Mouse (Mus musculus): ENCODE results near the gene Sirt2.

DNA sequence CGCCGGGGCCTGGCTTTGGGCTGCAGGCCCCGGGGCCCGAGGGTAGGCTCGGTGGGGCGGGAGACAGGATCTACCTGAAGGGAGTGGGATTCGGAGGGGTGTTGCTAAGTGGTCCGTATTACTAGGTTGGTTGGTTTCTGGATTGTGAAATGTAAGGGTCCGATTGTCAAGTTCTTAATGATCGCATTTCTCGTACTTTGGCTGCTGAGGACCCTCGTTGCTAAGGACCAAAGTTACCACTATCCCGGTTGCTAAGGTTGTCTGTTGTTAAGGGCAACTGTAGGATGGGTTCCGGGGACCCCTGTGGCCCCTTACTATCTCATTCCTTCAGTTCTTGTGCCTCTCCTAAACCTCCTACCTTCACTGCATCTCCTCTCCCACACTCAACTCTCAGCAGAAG, 375 bp downstream of the Sirt2 start:
- TF ChIP-seq CTCF (IDR thresholded peaks at IDR 0.05; ENCODE audit: borderline replicate concordance, insufficient read depth, low read length) (no peak), POLR2A (IDR thresholded peaks at IDR 0.05; ENCODE audit: low read depth, low read length) (no peak)

Measured in embryonic fibroblast, embryonic 13.5 days (primary cell).